Mouse (Mus musculus) liver, embryonic 15.5 days (tissue): ENCODE data around the gene Gm5916. TPM values are rescaled to one million over a fixed set of nuclear protein-coding genes. Genes with fewer than 3 reads are reported as not detected.

Experiments
- ATAC-seq: fragments of 200-750 bp; cut with Nextera tagmentation; 2 replicates; pipeline ENCODE4 v1.8.0; 2017; ENCODE audit warnings: moderate number of reproducible peaks, mild to moderate bottlenecking, moderate library complexity; ENCODE audit not compliant: insufficient read depth
- H3K27ac ChIP-seq: fragments of 300-500 bp; sonication (generic); replicated peaks from 2 replicates; pipeline ENCODE4 v1.5.1; 2015; ENCODE audit warnings: mild to moderate bottlenecking, inconsistent platforms
- H3K27me3 ChIP-seq: fragments of 300-500 bp; sonication (generic); 2 replicates; pipeline ENCODE4 v1.6.1; 2015; ENCODE audit warnings: mild to moderate bottlenecking, inconsistent platforms
- H3K36me3 ChIP-seq: fragments of 300-500 bp; sonication (generic); replicated peaks from 2 replicates; pipeline ENCODE4 v1.6.1; 2015; ENCODE audit warnings: moderate library complexity, mild to moderate bottlenecking, inconsistent platforms
- H3K4me1 ChIP-seq: fragments of 300-500 bp; sonication (generic); replicated peaks from 2 replicates; pipeline ENCODE4 v1.6.1; 2015; ENCODE audit warnings: inconsistent platforms
- H3K4me2 ChIP-seq: fragments of 300-500 bp; sonication (generic); 2 replicates; pipeline ENCODE4 v1.6.1; 2015; ENCODE audit warnings: moderate library complexity, mild to moderate bottlenecking, inconsistent platforms
- H3K4me3 ChIP-seq: fragments of 300-500 bp; sonication (generic); replicated peaks from 2 replicates; pipeline ENCODE4 v1.5.1; 2015; ENCODE audit warnings: mild to moderate bottlenecking, inconsistent platforms
- H3K9ac ChIP-seq: fragments of 300-500 bp; sonication (generic); 2 replicates; pipeline ENCODE4 v1.6.1; 2015; ENCODE audit warnings: moderate library complexity, mild to moderate bottlenecking, inconsistent platforms
- H3K9me3 ChIP-seq: fragments of 300-500 bp; sonication (generic); replicated peaks from 2 replicates; pipeline ENCODE4 v1.6.1; 2016; ENCODE audit warnings: inconsistent platforms
- WGBS: fragments of 180-500 bp; shearing (Covaris S2); methylation state at CpG from one replicate; pipeline ENCODE4 v1.1.7; 2015; ENCODE audit warnings: mixed read lengths; ENCODE audit not compliant: insufficient replicate concordance; 5-methylcytosine and 5-hydroxymethylcytosine counted together
- polyA plus RNA-seq: library from polyadenylated mRNA; unstranded; fragments of >200 nt; fragmentation: Nextera tagmentation; extraction: Ambion mirVana; gene quantifications from 2 replicates; pipeline ENCODE4 v1.2.1, GENCODE M21; 2015

Gene Gm5916
- not detected in 2 replicates for polyA plus RNA-seq

DNA sequence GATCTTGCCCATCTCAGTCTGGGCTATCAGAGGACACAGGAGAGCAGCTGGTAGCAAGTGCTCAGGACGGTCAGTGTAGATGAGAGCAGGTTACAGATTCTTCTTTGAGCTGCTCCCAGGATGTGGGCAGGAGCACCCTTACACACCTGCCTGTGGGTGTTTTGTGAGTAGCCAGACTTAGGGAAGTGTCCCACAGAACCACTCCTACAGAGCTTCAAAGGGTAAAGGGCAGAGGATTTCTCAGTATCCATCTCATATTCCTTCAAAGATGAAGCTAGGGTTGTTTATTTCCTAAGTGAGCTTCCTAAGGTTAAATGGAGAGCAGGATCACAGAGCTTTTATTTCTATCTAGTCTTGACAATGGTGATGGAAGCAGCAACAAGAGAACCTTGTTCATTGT, at the start of gene Gm5916:
TSS of gene Gm5916 (minus strand) at position 101 of the 400 bp plus-strand sequence.
- WGBS = 34% methylated on average over 1 of the region's 1 CpGs
- Histone ChIP-seq H3K9ac (no peak within 1 kb of the TSS), H3K36me3 (no peaks in the 10 kb centered on the region), H3K4me1 (no peaks in the 10 kb centered on the region), H3K9me3 (no peaks in the 10 kb centered on the region), H3K27ac (no peak within 1 kb of the TSS), H3K4me2 (no peak within 1 kb of the TSS), H3K27me3 (no peaks in the 10 kb centered on the region), H3K4me3 (no peak within 1 kb of the TSS)
- no peak for ATAC-seq

Other genes with a start within 250 kb of the Gm5916 start
- gene 9230113P08Rik, start 220.4 kb downstream of the Gm5916 start, polyA plus RNA-seq = not detected in 2 replicates